ENCODE assay signal across 20 mouse cellular contexts in genomic region chr3:127153861-127154260, GRCm38 (mm10).
DNase-seq lines count a peak whose midpoint lies in the region; ATAC-seq and TF ChIP-seq lines count a peak whose summit lies in the region.
"Had no signal": no experiment of that assay in that cellular context is flagged by ENCODE, and none has a peak within 500 bp of the region (broad histone marks: within the 10 kb centered on the region; RNA-seq: fewer than 3 reads in every experiment).

No protein-coding gene starts in this region.

- H3K27me3 ChIP-seq in intestine, embryonic 15.5 days (replicated peaks): no peaks in the 10 kb centered on the region
- no peaks in the 10 kb centered on the region for H3K27me3 ChIP-seq in intestine, postnatal 0 days (replicated peaks; ENCODE audit: control insufficient read depth, insufficient read depth, low read length)
- no peaks in the 10 kb centered on the region for H3K27me3 ChIP-seq in liver, adult 2 months (ENCODE audit: control insufficient read depth, insufficient read depth, low read length)
- no peaks in the 10 kb centered on the region for H3K27me3 ChIP-seq in liver, embryonic 14.5 days (ENCODE audit: control insufficient read depth, insufficient read depth, low read length)
- H3K27me3 ChIP-seq: heart, embryonic 13.5 days; hindbrain, embryonic 12.5 days had no signal

- H3K9me3 ChIP-seq in intestine, embryonic 15.5 days: no peaks in the 10 kb centered on the region
- no peaks in the 10 kb centered on the region for H3K9me3 ChIP-seq in intestine, postnatal 0 days (ENCODE audit: control insufficient read depth)
- H3K9me3 ChIP-seq in liver, embryonic 14.5 days (ENCODE audit: control insufficient read depth, low read length): no peaks in the 10 kb centered on the region
- H3K9me3 ChIP-seq: forebrain, embryonic 10.5 days; heart, embryonic 13.5 days; hindbrain, embryonic 12.5 days had no signal

- DNase-seq in liver, adult 2 months (ENCODE audit: extremely low read depth, low read depth, low spot score): peak; percentile 96
- no peak for DNase-seq in liver
- peak in 1 of 3 experiments; percentile 9 for DNase-seq in liver, embryonic 14.5 days (ENCODE audit: low read depth in 3 of 3, low spot score in 3 of 3)
- no peak for DNase-seq in adrenal gland, adult 2 months
- DNase-seq: adrenal gland, postnatal 14 days; cerebellum, adult 9-10 months; gastrocnemius, postnatal 14 days; heart, adult 2 months; layer of hippocampus, postnatal 36 days; lung, adult 18-20 months had no signal

- H3K4me1 ChIP-seq in intestine, embryonic 15.5 days (replicated peaks): no peaks in the 10 kb centered on the region
- no peaks in the 10 kb centered on the region for H3K4me1 ChIP-seq in intestine, postnatal 0 days (replicated peaks; ENCODE audit: control insufficient read depth, insufficient read depth, low read length)
- peaks cover 5% of the 10 kb centered on the region for H3K4me1 ChIP-seq in liver, adult 2 months (ENCODE audit: control insufficient read depth, insufficient read depth, low read length)
- peaks cover 0 to 2% of the 10 kb centered on the region in 2 experiments; a peak in 2 of 4 replicates for H3K4me1 ChIP-seq in liver, embryonic 14.5 days (replicated peaks; ENCODE audit: control insufficient read depth in 2 of 2, insufficient read depth in 2 of 2, low read length in 1 of 2)
- H3K4me1 ChIP-seq: forebrain, embryonic 10.5 days; heart, embryonic 13.5 days; hindbrain, embryonic 12.5 days had no signal

- no peak overlapping the region for H3K9ac ChIP-seq in intestine, embryonic 15.5 days
- no peak overlapping the region for H3K9ac ChIP-seq in intestine, postnatal 0 days (ENCODE audit: low read depth, low read length)
- no peak overlapping the region for H3K9ac ChIP-seq in liver, adult 2 months (ENCODE audit: low read depth, low read length)
- H3K9ac ChIP-seq in liver, embryonic 14.5 days (replicated peaks): no peak overlapping the region
- H3K9ac ChIP-seq: heart, embryonic 13.5 days; hindbrain, embryonic 12.5 days had no signal

- WGBS in intestine, embryonic 15.5 days: 47% methylated on average over 3 of the region's 3 CpGs
- 23% methylated on average over 3 of the region's 3 CpGs for WGBS in intestine, postnatal 0 days
- WGBS in liver, adult 2 months: 13% methylated on average over 3 of the region's 3 CpGs
- WGBS in liver, embryonic 14.5 days (ENCODE audit: insufficient replicate concordance): 57% methylated on average over 3 of the region's 3 CpGs

- no peaks in the 10 kb centered on the region for H3K79me2 ChIP-seq in liver, adult 2 months (ENCODE audit: control insufficient read depth, insufficient read depth, low read length)

- no peak for TF ChIP-seq POLR2A in liver, adult 2 months (IDR thresholded peaks at IDR 0.05; ENCODE audit: extremely low read depth, insufficient read depth, low read length)

- no peak for TF ChIP-seq CTCF in intestine, postnatal 0 days (IDR thresholded peaks at IDR 0.05; ENCODE audit: low read depth)
- no peak for TF ChIP-seq CTCF in liver, adult 2 months (IDR thresholded peaks at IDR 0.05; ENCODE audit: low read depth, low read length)
- no peak for TF ChIP-seq CTCF in liver, embryonic 14.5 days (IDR thresholded peaks at IDR 0.05; ENCODE audit: low read depth)

- no peak overlapping the region for H3K4me3 ChIP-seq in intestine, embryonic 15.5 days (replicated peaks)
- no peak overlapping the region for H3K4me3 ChIP-seq in intestine, postnatal 0 days (ENCODE audit: low read depth, low read length)
- no peak overlapping the region for H3K4me3 ChIP-seq in liver, adult 2 months (ENCODE audit: insufficient read depth, low read depth, low read length)
- no peak overlapping the region for H3K4me3 ChIP-seq in liver, embryonic 14.5 days (ENCODE audit: insufficient read depth in 1 of 2, low read depth in 2 of 2, low read length in 2 of 2)
- H3K4me3 ChIP-seq: forebrain, embryonic 10.5 days; heart, adult 2 months; heart, embryonic 13.5 days; hindbrain, embryonic 12.5 days had no signal

- no peak overlapping the region for H3K4me2 ChIP-seq in intestine, embryonic 15.5 days (replicated peaks)
- H3K4me2 ChIP-seq in intestine, postnatal 0 days (replicated peaks; ENCODE audit: low read depth): no peak overlapping the region
- H3K4me2 ChIP-seq in liver, embryonic 14.5 days (ENCODE audit: low read depth): peak overlapping the region; percentile 13; the same call in 1 of the 2 replicates
- H3K4me2 ChIP-seq: heart, embryonic 13.5 days; hindbrain, embryonic 12.5 days; midbrain, embryonic 11.5 days had no signal

- H3K27ac ChIP-seq in intestine, embryonic 15.5 days: no peak overlapping the region
- H3K27ac ChIP-seq in intestine, postnatal 0 days (ENCODE audit: low read depth, low read length): no peak overlapping the region
- H3K27ac ChIP-seq in liver, adult 2 months (replicated peaks; ENCODE audit: insufficient read depth, low read depth, low read length): peak overlapping the region; percentile 60
- no peak overlapping the region for H3K27ac ChIP-seq in liver, embryonic 14.5 days
- H3K27ac ChIP-seq: forebrain, embryonic 10.5 days; heart, adult 2 months; heart, embryonic 13.5 days; hindbrain, embryonic 12.5 days; kidney, postnatal 0 days had no signal

- TF ChIP-seq EP300 in liver, embryonic 14.5 days (IDR thresholded peaks at IDR 0.05; ENCODE audit: low read depth): no peak

- peak; percentile 62; the same call in 1 of the 2 replicates for ATAC-seq in intestine, embryonic 15.5 days
- ATAC-seq in intestine, postnatal 0 days: no peak
- ATAC-seq in liver, embryonic 14.5 days (ENCODE audit: insufficient read depth): 0 out of 2 replicates have a peak, but pooled peaks have one; percentile 23
- no peak for ATAC-seq in activated CD4-positive, CD25-positive, alpha-beta regulatory T cell, adult 4 months
- ATAC-seq: CD4-positive, CD25-positive, alpha-beta regulatory T cell, adult 4 months; forebrain, embryonic 16.5 days had no signal

- H3K36me3 ChIP-seq in intestine, embryonic 15.5 days: no peaks in the 10 kb centered on the region
- no peaks in the 10 kb centered on the region for H3K36me3 ChIP-seq in intestine, postnatal 0 days (ENCODE audit: control insufficient read depth, insufficient read depth)
- no peaks in the 10 kb centered on the region for H3K36me3 ChIP-seq in liver, adult 2 months (ENCODE audit: control insufficient read depth, insufficient read depth, low read length)
- no peaks in the 10 kb centered on the region for H3K36me3 ChIP-seq in liver, embryonic 14.5 days (replicated peaks; ENCODE audit: control insufficient read depth, insufficient read depth, low read depth)
- H3K36me3 ChIP-seq: forebrain, embryonic 10.5 days; heart, embryonic 13.5 days; hindbrain, embryonic 12.5 days had no signal

Comparison
In these comparisons a context has a peak if more than half of its experiments do, and no peak if none do; other contexts are left out.
1. ATAC-seq: peak in intestine, embryonic 15.5 days (single experiment) and liver, embryonic 14.5 days (single experiment); none in intestine, postnatal 0 days (single experiment) and activated CD4-positive, CD25-positive, alpha-beta regulatory T cell, adult 4 months (single experiment).